Mouse (Mus musculus): ENCODE measurements at regions not wholly inside any gene's neighbourhood (a gene's known extent, or its start where the extent isn't known, plus 50 kb on each side); places are given as distances from the start of the nearest gene placed in this dataset.

GRCm38 (mm10) chr12:39371480-39372245 is 592.5 kb downstream of the Etv1 start:
- no peak for DNase-seq

- DNase-seq = no peak
These were observed 594.5 kb downstream of the Etv1 start for GRCm38 (mm10) chr12:39373721-39374120.
